Mouse (Mus musculus): ENCODE data around the gene Hoxa9. TPM values are rescaled to one million over a fixed set of nuclear protein-coding genes. Genes with fewer than 3 reads are reported as not detected.

Hoxa9 gene
- polyA plus RNA-seq, 1 experiment from 2014 or later = 57.3 TPM

DNA sequence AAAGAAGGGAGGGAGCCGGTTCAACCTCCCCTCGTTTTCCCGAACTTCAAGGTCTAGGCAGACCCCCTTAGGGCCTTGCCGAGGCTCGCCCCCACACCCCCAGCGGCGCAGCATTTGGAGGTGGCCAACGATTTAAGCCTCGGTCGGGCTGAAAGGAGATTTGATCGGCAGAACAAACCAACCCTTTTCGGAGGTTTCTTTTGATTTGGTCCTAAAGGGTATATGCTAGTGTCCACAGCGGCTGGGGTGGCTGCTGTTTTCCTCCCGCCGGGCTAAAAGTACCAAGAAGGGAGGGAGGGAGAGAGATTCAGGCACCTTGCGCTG, 18.5 kb upstream of the Hoxa9 start:
- peaks cover 25% of the 10 kb centered on the region for H3K27me3 ChIP-seq (ENCODE audit: insufficient read depth, low read length)
- H3K27ac ChIP-seq = peak overlapping the region; percentile 78; the same call in 1 of the 2 replicates
- H3K9ac ChIP-seq (ENCODE audit: low read depth, low read length) = peak overlapping the region; percentile 52; the same call in 1 of the 2 replicates
- H3K4me2 ChIP-seq (ENCODE audit: low read length) = peak overlapping the region; percentile 90
- peaks cover 22% of the 10 kb centered on the region for H3K4me1 ChIP-seq (replicated peaks; ENCODE audit: insufficient read depth, low read length)
- H3K9me3 ChIP-seq (replicated peaks; ENCODE audit: low read length) = no peaks in the 10 kb centered on the region
- H3K36me3 ChIP-seq (ENCODE audit: insufficient read depth, low read length) = no peaks in the 10 kb centered on the region
- ATAC-seq (replicated peaks; ENCODE audit: low FRiP score, low read depth) = no peak
- peak overlapping the region; percentile 72 for H3K4me3 ChIP-seq (replicated peaks; ENCODE audit: low read depth, low read length)
- 14% methylated on average over 16 of the region's 16 CpGs for WGBS
- no peak for TF ChIP-seq CTCF (IDR thresholded peaks at IDR 0.05; ENCODE audit: low read depth)
- no peak for DNase-seq (ENCODE audit: low spot score)

- peak overlapping the region; percentile 78 for H3K27ac ChIP-seq
- peaks cover 20% of the 10 kb centered on the region for H3K27me3 ChIP-seq (ENCODE audit: insufficient read depth, low read length)
- TF ChIP-seq CTCF (IDR thresholded peaks at IDR 0.05; ENCODE audit: low read depth) = no peak
- no peaks in the 10 kb centered on the region for H3K9me3 ChIP-seq (replicated peaks; ENCODE audit: low read length)
- H3K36me3 ChIP-seq (ENCODE audit: insufficient read depth, low read length) = no peaks in the 10 kb centered on the region
- H3K9ac ChIP-seq (ENCODE audit: low read depth, low read length) = peak overlapping the region; percentile 60
- H3K4me3 ChIP-seq (replicated peaks; ENCODE audit: low read depth, low read length) = peak overlapping the region; percentile 72
- peak overlapping the region; percentile 90 for H3K4me2 ChIP-seq (ENCODE audit: low read length)
- 11% methylated on average over 27 of the region's 27 CpGs for WGBS
- peaks cover 19% of the 10 kb centered on the region for H3K4me1 ChIP-seq (replicated peaks; ENCODE audit: insufficient read depth, low read length)
- ATAC-seq (replicated peaks; ENCODE audit: low FRiP score, low read depth) = no peak
- peak; percentile 77 for DNase-seq (ENCODE audit: low spot score)
Measured at GRCm38 (mm10) chr6:52248638-52249414, 17.9 kb upstream of the Hoxa9 start.

GRCm38 (mm10) chr6:52247766-52248637, 17.1 kb upstream of the Hoxa9 start:
- no peak for ATAC-seq (replicated peaks; ENCODE audit: low FRiP score, low read depth)
- WGBS = 10% methylated on average over 23 of the region's 23 CpGs
- no peaks in the 10 kb centered on the region for H3K36me3 ChIP-seq (ENCODE audit: insufficient read depth, low read length)
- DNase-seq (ENCODE audit: low spot score) = no peak
- no peaks in the 10 kb centered on the region for H3K9me3 ChIP-seq (replicated peaks; ENCODE audit: low read length)
- H3K9ac ChIP-seq (ENCODE audit: low read depth, low read length) = peak overlapping the region; percentile 60
- H3K27ac ChIP-seq = peak overlapping the region; percentile 78
- peaks cover 13% of the 10 kb centered on the region for H3K4me1 ChIP-seq (replicated peaks; ENCODE audit: insufficient read depth, low read length)
- H3K4me2 ChIP-seq (ENCODE audit: low read length) = peak overlapping the region; percentile 90
- peak overlapping the region; percentile 72 for H3K4me3 ChIP-seq (replicated peaks; ENCODE audit: low read depth, low read length)
- TF ChIP-seq CTCF (IDR thresholded peaks at IDR 0.05; ENCODE audit: low read depth) = no peak
- peaks cover 20% of the 10 kb centered on the region for H3K27me3 ChIP-seq (ENCODE audit: insufficient read depth, low read length)

DNA sequence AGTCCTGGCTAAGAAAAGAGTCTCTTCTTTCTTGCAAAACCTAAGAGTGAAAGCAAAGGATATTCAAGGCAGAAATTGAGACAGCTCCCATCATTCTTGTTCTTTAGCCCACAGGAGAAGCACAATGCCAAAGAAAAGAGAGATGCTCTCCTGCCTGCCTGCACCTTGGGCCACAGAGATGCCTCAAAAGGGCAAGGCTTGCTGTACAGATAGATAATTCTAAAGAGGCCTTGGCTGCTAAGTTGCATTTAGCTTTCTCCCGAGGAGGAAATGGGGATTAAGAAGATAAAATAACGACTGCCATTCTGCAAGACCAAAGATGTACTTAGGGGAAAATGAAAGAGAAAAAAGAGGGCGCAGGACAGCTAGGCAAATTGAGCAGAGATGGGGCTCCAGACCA, 16.0 kb upstream of the Hoxa9 start:
- DNase-seq (ENCODE audit: low spot score) (no peak), ATAC-seq (replicated peaks; ENCODE audit: low FRiP score, low read depth) (no peak)
- Histone ChIP-seq H3K9me3 (replicated peaks; ENCODE audit: low read length) (no peaks in the 10 kb centered on the region), H3K4me1 (replicated peaks; ENCODE audit: insufficient read depth, low read length) (peaks cover 13% of the 10 kb centered on the region), H3K27me3 (ENCODE audit: insufficient read depth, low read length) (peaks cover 10% of the 10 kb centered on the region; the same call in 1 of the 2 replicates), H3K36me3 (ENCODE audit: insufficient read depth, low read length) (no peaks in the 10 kb centered on the region), H3K9ac (ENCODE audit: low read depth, low read length) (peak overlapping the region; percentile 93), H3K4me3 (replicated peaks; ENCODE audit: low read depth, low read length) (peak overlapping the region; percentile 72), H3K4me2 (ENCODE audit: low read length) (peak overlapping the region; percentile 90), H3K27ac (peak overlapping the region; percentile 88)
- WGBS = 15% methylated on average over 3 of the region's 3 CpGs
- TF ChIP-seq CTCF (IDR thresholded peaks at IDR 0.05; ENCODE audit: low read depth) = no peak

GRCm38 (mm10) chr6:52246403-52246803, 15.5 kb upstream of the Hoxa9 start:
- 2% methylated on average over 26 of the region's 26 CpGs for WGBS
- Histone ChIP-seq H3K27ac (peak overlapping the region; percentile 88), H3K9me3 (replicated peaks; ENCODE audit: low read length) (no peaks in the 10 kb centered on the region), H3K9ac (ENCODE audit: low read depth, low read length) (peak overlapping the region; percentile 93), H3K36me3 (ENCODE audit: insufficient read depth, low read length) (no peaks in the 10 kb centered on the region), H3K4me3 (replicated peaks; ENCODE audit: low read depth, low read length) (peak overlapping the region; percentile 72), H3K4me1 (replicated peaks; ENCODE audit: insufficient read depth, low read length) (peaks cover 15% of the 10 kb centered on the region), H3K27me3 (ENCODE audit: insufficient read depth, low read length) (peaks cover 4% of the 10 kb centered on the region; the same call in 1 of the 2 replicates), H3K4me2 (ENCODE audit: low read length) (peak overlapping the region; percentile 90)
- no peak for TF ChIP-seq CTCF (IDR thresholded peaks at IDR 0.05; ENCODE audit: low read depth)
- no peak for DNase-seq (ENCODE audit: low spot score)
- no peak for ATAC-seq (replicated peaks; ENCODE audit: low FRiP score, low read depth)

GRCm38 (mm10) chr6:52245757-52246142, 14.9 kb upstream of the Hoxa9 start, which contains the start of gene Hoxa11:
TSS of gene Hoxa11 (minus strand) at chr6:52245810.
- no peak for TF ChIP-seq CTCF (IDR thresholded peaks at IDR 0.05; ENCODE audit: low read depth)
- Histone ChIP-seq H3K27ac (peak within 1 kb of the TSS; percentile 88), H3K4me3 (replicated peaks; ENCODE audit: low read depth, low read length) (peak within 1 kb of the TSS; percentile 72), H3K4me2 (ENCODE audit: low read length) (peak within 1 kb of the TSS; percentile 90), H3K27me3 (ENCODE audit: insufficient read depth, low read length) (no peaks in the 10 kb centered on the region), H3K9ac (ENCODE audit: low read depth, low read length) (peak within 1 kb of the TSS; percentile 93), H3K9me3 (replicated peaks; ENCODE audit: low read length) (no peaks in the 10 kb centered on the region), H3K36me3 (ENCODE audit: insufficient read depth, low read length) (no peaks in the 10 kb centered on the region), H3K4me1 (replicated peaks; ENCODE audit: insufficient read depth, low read length) (peaks cover 22% of the 10 kb centered on the region)
- peak; percentile 8 for ATAC-seq (replicated peaks; ENCODE audit: low FRiP score, low read depth)
- WGBS = 1% methylated on average over 20 of the region's 20 CpGs
- DNase-seq (ENCODE audit: low spot score) = peak; percentile 95
